Mouse (Mus musculus): ENCODE data around the gene Cebpe. TPM values are rescaled to one million over a fixed set of nuclear protein-coding genes. Genes with fewer than 3 reads are reported as not detected.

The Cebpe gene
- polyA plus RNA-seq (2015; fragmentation: Nextera tagmentation; extraction: Ambion mirVana), result not detected in 2 replicates

DNA sequence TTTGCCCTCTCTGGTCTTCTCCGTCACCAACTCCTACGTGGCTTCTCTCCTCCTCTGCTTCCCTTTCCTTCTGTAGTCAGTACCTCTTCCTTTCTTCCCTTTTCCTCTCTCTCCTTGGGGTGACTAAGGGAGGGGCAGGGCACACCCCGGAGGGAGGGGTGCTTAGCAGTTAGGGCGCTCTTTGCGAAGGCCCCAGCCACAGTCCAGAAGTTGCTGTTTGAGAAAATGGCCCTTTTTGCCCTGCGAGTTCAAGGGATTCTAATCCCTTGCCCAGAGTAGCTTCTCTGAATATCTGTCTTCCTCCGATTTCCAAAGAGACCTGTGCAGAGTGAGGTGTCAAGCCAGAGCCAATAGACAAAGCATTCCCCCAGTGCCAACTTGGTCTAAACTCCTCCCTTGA, at the start of gene Cebpe:
Gene Cebpe (minus strand): TSS at position 101 of the 400 bp plus-strand sequence.
- peaks cover 5% of the 10 kb centered on the region; the same call in 1 of the 2 replicates for H3K27me3 ChIP-seq
- ATAC-seq (ENCODE audit: insufficient number of reproducible peaks, low FRiP score, low TSS enrichment, low read depth), result no peak
- H3K9me3 ChIP-seq (replicated peaks), result no peaks in the 10 kb centered on the region
- H3K36me3 ChIP-seq, result no peaks in the 10 kb centered on the region
- H3K4me1 ChIP-seq, result peaks cover 12% of the 10 kb centered on the region
- H3K4me3 ChIP-seq (replicated peaks), result no peak within 1 kb of the TSS
- no peak within 1 kb of the TSS for H3K4me2 ChIP-seq (replicated peaks)
- no peak within 1 kb of the TSS for H3K9ac ChIP-seq
- 81% methylated on average over 7 of the region's 7 CpGs for WGBS
- H3K27ac ChIP-seq (replicated peaks), result no peak within 1 kb of the TSS

DNA sequence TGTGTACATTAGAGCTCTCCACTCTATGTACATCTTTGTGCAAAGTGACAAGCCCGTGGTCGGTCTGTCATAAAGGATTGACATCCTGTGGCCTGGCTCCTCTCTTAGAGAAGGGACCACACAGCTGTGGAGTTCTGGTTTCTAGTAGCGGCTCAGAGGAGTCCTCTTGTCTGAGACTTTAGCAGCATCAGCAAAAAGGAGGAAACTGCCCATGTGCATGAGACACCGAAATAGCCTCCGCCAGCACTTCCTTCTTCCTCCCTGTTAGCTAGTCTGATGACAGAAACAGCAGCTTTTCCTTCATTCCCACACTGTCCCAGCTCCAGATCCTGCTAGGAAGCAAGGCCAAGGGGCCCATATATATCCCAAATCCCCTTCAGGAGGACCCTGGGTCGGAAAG, 44.4 kb upstream of the Cebpe start:
- Histone ChIP-seq H3K9me3 (replicated peaks) (no peaks in the 10 kb centered on the region), H3K4me2 (replicated peaks) (no peak overlapping the region), H3K4me3 (replicated peaks) (no peak overlapping the region), H3K27me3 (no peaks in the 10 kb centered on the region), H3K36me3 (no peaks in the 10 kb centered on the region), H3K4me1 (no peaks in the 10 kb centered on the region), H3K9ac (no peak overlapping the region), H3K27ac (replicated peaks) (no peak overlapping the region; the same call in 1 of the 2 replicates)
- no peak for ATAC-seq (ENCODE audit: insufficient number of reproducible peaks, low FRiP score, low TSS enrichment, low read depth)
- whole genome bisulfite sequencing, result 69% methylated on average over 6 of the region's 6 CpGs

DNA sequence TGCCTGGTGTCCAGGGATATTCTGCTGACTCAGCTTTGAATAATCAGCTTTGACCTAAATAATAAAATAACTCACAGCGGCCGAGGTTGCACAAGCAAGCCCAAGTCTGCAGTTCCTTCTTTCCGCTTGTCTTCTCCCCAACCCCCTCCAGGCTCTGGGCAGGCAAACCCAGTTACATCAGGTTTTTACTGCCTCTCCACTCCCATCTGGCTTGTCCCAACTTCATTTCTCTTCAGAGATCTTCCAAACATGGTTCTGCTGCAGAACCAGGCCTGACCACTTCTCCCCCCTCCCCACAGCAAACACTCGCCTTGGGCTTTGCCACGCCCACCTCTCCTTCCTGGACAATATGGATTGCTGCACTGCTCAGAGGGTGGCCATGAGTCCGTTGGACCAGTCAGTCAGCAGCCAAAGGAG, 42.6 kb upstream of the Cebpe start:
- Histone ChIP-seq H3K36me3 (no peaks in the 10 kb centered on the region), H3K9me3 (replicated peaks) (no peaks in the 10 kb centered on the region), H3K9ac (no peak overlapping the region), H3K4me2 (replicated peaks) (no peak overlapping the region), H3K4me1 (no peaks in the 10 kb centered on the region), H3K27ac (replicated peaks) (no peak overlapping the region), H3K27me3 (no peaks in the 10 kb centered on the region), H3K4me3 (replicated peaks) (no peak overlapping the region)
- WGBS, result 43% methylated on average over 6 of the region's 6 CpGs
- ATAC-seq (ENCODE audit: insufficient number of reproducible peaks, low FRiP score, low TSS enrichment, low read depth), result no peak

DNA sequence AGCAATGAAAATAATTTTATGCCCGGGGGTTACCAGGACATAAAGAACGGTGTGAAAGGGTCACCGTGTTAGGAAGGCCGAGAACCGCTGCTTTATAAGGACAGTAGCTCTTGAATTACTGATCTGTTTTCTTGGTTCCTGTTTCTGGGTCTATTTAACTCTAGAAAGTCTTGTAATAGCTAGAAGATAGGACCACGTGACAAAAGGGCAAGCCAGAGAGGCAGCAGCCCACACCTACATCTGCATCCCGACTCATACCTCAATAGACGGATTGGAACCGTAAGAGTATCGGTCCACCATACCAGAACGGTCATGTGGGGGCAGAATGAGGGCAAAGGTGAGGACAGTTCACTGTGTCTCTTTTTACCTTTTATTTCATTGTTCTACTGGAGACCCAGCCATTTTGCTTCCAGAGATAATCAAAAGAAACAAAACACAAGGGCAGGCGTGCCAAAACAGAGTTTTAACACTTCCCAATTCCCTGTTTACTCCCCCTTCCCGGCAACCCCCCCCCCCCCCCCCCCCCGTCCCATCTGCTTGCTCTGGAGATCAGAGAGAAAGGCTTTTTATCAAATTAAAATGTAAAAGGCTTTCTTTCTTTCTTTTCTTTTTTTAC, 42.1 kb upstream of the Cebpe start:
- no peak for ATAC-seq (ENCODE audit: insufficient number of reproducible peaks, low FRiP score, low TSS enrichment, low read depth)
- Histone ChIP-seq H3K27me3 (no peaks in the 10 kb centered on the region), H3K27ac (replicated peaks) (no peak overlapping the region), H3K9ac (no peak overlapping the region), H3K4me2 (replicated peaks) (no peak overlapping the region), H3K36me3 (no peaks in the 10 kb centered on the region), H3K9me3 (replicated peaks) (no peaks in the 10 kb centered on the region), H3K4me1 (no peaks in the 10 kb centered on the region), H3K4me3 (replicated peaks) (no peak overlapping the region)
- 68% methylated on average over 14 of the region's 14 CpGs for WGBS

DNA sequence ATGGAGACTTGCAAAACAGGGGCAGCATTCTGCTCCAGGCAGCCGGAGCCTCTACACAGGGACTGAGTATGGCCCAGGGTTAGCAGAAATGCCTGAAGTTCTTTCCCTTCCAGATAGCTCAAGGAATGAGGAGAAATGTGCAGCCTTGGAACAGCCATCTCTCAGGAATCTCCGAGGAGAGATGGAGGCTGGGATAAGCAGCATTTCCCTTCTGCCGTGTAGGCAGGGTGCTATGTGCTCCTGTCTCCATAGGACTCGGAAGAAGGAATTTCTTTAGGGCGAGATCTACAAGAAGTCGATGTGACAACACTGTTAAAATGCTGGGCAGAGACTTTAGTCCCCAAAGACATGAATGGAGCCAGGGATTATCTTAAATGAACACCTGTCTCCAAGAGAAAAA, 41.0 kb upstream of the Cebpe start:
- Histone ChIP-seq H3K4me2 (replicated peaks) (no peak overlapping the region), H3K9ac (no peak overlapping the region), H3K27ac (replicated peaks) (no peak overlapping the region), H3K4me3 (replicated peaks) (no peak overlapping the region), H3K9me3 (replicated peaks) (no peaks in the 10 kb centered on the region), H3K36me3 (no peaks in the 10 kb centered on the region), H3K4me1 (no peaks in the 10 kb centered on the region), H3K27me3 (no peaks in the 10 kb centered on the region)
- WGBS, result 63% methylated on average over 6 of the region's 6 CpGs
- no peak for ATAC-seq (ENCODE audit: insufficient number of reproducible peaks, low FRiP score, low TSS enrichment, low read depth)

DNA sequence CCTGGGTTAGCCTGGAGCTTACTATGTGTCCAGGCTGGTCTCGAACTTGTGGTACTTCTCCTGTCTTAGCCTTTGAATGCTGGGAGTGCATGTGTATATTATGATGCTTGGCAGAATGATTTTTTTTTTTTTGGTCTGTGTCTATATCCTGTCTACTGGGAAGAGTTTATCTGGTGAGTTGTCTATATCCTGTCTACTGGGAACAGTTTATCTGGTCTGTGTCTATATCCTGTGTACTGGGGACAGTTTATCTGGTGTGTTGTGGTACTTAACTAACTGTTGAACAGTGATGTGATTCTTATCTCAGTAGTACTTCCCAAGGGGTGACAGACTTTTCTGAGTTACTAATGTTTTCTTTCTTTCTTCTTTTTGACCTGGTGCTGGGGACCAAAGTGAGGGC, 39.8 kb upstream of the Cebpe start:
- no peak for ATAC-seq (ENCODE audit: insufficient number of reproducible peaks, low FRiP score, low TSS enrichment, low read depth)

DNA sequence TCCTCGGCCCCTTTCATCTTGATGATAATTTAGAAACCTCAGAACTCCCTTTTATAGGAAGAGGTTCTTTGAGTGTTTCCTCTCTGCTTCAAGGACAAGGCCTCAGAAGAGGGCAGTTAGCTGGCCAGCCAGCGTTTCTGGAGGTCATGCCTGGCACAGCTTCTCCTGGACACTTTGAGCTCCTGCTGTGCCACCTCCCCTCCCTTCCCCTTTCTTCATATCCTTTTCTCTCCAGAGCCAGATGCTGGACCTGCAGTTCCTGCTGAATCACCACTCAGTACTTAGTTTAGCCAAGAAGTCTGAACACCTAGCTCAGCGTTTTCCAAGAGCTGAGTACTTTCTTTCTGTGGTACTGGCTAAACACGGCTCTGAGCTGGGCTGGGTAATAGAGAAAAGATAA, 37.3 kb upstream of the Cebpe start:
- Histone ChIP-seq H3K9me3 (replicated peaks) (no peaks in the 10 kb centered on the region), H3K4me2 (replicated peaks) (no peak overlapping the region), H3K27ac (replicated peaks) (no peak overlapping the region), H3K4me3 (replicated peaks) (no peak overlapping the region), H3K27me3 (no peaks in the 10 kb centered on the region), H3K36me3 (no peaks in the 10 kb centered on the region), H3K4me1 (0 out of 2 replicates have a peak, but pooled peaks cover 2% of the 10 kb centered on the region), H3K9ac (no peak overlapping the region)
- ATAC-seq (ENCODE audit: insufficient number of reproducible peaks, low FRiP score, low TSS enrichment, low read depth), result no peak
- WGBS, result 61% methylated on average over 4 of the region's 4 CpGs

More for the DNA sequence above, 39.8 kb upstream of the Cebpe start:
- Histone ChIP-seq H3K4me2 (replicated peaks) (no peak overlapping the region), H3K4me1 (no peaks in the 10 kb centered on the region), H3K4me3 (replicated peaks) (no peak overlapping the region), H3K27me3 (no peaks in the 10 kb centered on the region), H3K9ac (no peak overlapping the region), H3K27ac (replicated peaks) (no peak overlapping the region), H3K9me3 (replicated peaks) (no peaks in the 10 kb centered on the region), H3K36me3 (no peaks in the 10 kb centered on the region)
- WGBS, result 71% methylated on average over 1 of the region's 1 CpGs

DNA sequence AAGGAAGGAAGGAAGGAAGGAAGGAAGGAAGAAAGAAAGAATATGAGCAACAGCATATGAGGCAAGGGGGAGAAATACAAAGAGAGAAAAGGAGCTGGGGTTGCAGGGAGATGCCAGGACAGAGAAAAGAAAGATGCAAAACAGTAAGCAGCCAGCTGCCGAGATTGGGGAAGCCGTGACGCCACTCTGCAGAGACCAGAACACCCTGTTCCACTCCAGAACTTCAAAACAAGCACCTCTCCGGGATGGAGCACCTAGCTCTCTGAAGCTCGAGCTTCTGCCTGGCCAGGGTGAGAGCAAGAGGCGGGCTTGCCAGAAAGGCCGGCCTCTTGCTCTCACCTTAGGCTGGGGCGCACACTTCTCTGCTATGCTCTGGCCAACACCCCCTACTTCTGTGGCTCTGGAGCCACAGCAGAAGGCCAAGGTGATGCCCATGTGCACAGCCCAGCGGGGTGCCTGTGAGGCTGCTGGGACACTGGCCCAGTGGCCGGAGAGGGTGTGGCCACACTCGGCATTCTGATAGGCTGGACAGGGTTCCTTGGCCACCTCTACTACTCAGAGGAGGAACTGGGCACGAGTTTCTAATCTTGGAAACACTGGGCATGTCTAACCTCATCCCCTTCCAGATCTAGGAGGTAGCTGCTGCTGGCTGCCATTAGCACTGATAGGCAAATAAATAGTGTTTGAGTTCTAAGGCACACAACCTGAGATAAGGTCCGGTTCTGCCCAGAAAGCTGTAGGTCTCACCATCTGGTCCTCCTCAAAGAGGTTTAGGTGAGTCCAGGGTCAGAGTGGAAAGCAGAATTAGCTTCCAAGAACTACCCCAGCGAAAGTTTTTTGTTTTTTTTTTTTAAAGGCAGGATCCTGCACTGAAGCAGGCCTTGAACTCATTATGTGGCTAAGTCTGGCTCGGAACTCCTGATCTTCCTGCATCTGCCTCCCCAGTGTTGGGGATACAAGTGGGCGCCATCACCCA, 36.3 kb upstream of the Cebpe start:
- Histone ChIP-seq H3K9me3 (replicated peaks) (no peaks in the 10 kb centered on the region), H3K27ac (replicated peaks) (no peak overlapping the region), H3K27me3 (no peaks in the 10 kb centered on the region), H3K4me1 (0 out of 2 replicates have a peak, but pooled peaks cover 3% of the 10 kb centered on the region), H3K4me2 (replicated peaks) (no peak overlapping the region), H3K4me3 (replicated peaks) (no peak overlapping the region), H3K36me3 (no peaks in the 10 kb centered on the region), H3K9ac (no peak overlapping the region)
- WGBS, result 76% methylated on average over 16 of the region's 16 CpGs
- ATAC-seq (ENCODE audit: insufficient number of reproducible peaks, low FRiP score, low TSS enrichment, low read depth), result no peak

DNA sequence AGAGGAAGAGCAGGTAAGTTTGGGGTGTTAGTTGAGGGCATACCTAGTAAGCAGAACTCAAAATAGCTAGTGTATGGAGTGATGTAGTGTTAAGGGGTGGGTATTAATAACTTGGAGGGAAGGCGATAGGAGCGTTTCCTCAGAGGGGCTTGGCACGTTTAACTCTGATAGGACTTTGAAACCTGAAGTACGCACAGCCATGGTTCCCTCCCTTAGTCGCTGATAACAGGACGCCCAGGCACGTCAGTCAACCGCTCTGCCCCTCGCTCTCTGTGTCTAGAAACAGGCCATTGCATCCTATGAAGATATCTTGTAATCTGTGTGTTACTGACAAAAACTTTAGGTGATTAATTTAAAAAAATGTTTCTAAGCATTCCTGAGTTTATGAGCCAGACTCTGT, 34.1 kb upstream of the Cebpe start:
- ATAC-seq (ENCODE audit: insufficient number of reproducible peaks, low FRiP score, low TSS enrichment, low read depth), result no peak
- Histone ChIP-seq H3K4me2 (replicated peaks) (no peak overlapping the region), H3K9ac (no peak overlapping the region), H3K4me3 (replicated peaks) (no peak overlapping the region), H3K4me1 (0 out of 2 replicates have a peak, but pooled peaks cover 6% of the 10 kb centered on the region), H3K27me3 (no peaks in the 10 kb centered on the region), H3K27ac (replicated peaks) (no peak overlapping the region), H3K36me3 (no peaks in the 10 kb centered on the region), H3K9me3 (replicated peaks) (no peaks in the 10 kb centered on the region)
- WGBS, result 87% methylated on average over 9 of the region's 9 CpGs

DNA sequence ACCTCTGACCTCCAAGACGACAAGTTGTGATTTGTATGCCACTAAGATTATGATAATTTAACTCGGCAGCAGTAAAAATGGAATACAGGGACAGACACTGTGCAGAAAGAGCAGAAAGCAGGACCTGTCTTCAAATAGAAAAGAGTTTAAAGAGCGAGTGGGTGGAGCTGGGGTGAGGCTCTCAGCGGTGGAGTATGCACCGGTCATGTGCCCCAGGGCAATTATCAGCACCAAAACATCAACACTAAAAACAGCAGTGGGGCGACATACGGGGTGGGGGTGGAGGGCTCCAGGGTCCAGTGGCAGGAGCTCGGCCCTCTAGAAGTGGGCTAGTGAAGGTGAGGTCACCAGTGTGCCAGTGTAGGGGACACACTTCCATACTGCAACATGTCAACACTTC, 32.5 kb upstream of the Cebpe start:
- H3K9me3 ChIP-seq (replicated peaks), result no peaks in the 10 kb centered on the region
- WGBS, result 53% methylated on average over 8 of the region's 8 CpGs
- no peak overlapping the region for H3K4me2 ChIP-seq (replicated peaks)
- H3K4me3 ChIP-seq (replicated peaks), result no peak overlapping the region
- ATAC-seq (ENCODE audit: insufficient number of reproducible peaks, low FRiP score, low TSS enrichment, low read depth), result no peak; the same call in 1 of the 2 replicates
- H3K27ac ChIP-seq (replicated peaks), result no peak overlapping the region
- no peaks in the 10 kb centered on the region for H3K27me3 ChIP-seq
- H3K36me3 ChIP-seq, result no peaks in the 10 kb centered on the region
- no peak overlapping the region for H3K9ac ChIP-seq
- 0 out of 2 replicates have a peak, but pooled peaks cover 6% of the 10 kb centered on the region for H3K4me1 ChIP-seq

DNA sequence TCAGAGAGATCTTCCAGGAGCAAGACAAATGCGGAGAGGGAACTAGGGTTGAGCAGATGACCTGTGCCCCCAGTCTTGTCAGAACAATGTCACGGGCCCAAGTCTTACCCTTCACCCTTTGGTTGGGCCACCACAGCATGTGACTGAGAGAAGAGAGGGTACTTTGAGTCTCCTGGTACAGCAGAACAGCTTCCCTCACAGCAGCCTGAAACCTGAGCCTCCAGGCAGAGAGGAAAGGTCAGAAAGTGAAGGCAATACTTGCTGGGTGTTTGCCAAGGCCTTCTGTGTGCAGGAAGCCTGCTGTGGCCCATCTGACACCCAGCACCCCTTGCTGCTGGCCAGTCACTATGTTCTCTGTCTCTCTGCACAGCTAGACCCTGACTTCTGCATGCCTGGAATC, 30.4 kb upstream of the Cebpe start:
- Histone ChIP-seq H3K27ac (replicated peaks) (no peak overlapping the region), H3K27me3 (no peaks in the 10 kb centered on the region), H3K4me2 (replicated peaks) (no peak overlapping the region), H3K4me3 (replicated peaks) (no peak overlapping the region), H3K9me3 (replicated peaks) (no peaks in the 10 kb centered on the region), H3K36me3 (no peaks in the 10 kb centered on the region), H3K9ac (no peak overlapping the region), H3K4me1 (peaks cover 6% of the 10 kb centered on the region; the same call in 1 of the 2 replicates)
- no peak for ATAC-seq (ENCODE audit: insufficient number of reproducible peaks, low FRiP score, low TSS enrichment, low read depth)
- WGBS, result 67% methylated on average over 2 of the region's 2 CpGs

Measured in embryonic facial prominence, embryonic 15.5 days (tissue).